Mouse (Mus musculus) embryo, embryonic 10 days (tissue): ENCODE data around the gene Galnt17.

Experiments
- DNase-seq: peaks from one replicate; pipeline ENCODE4 v3.0.0-alpha.2; 2015; ENCODE audit warnings: low spot score

The Galnt17 gene

GRCm38 (mm10) chr5:131120296-131120840 lies 187.9 kb downstream of the Galnt17 start:
- no peak for DNase-seq

- DNase-seq: no peak
Measured at GRCm38 (mm10) chr5:131119896-131120295, 188.4 kb downstream of the Galnt17 start.

GRCm38 (mm10) chr5:131117391-131118040 lies 190.8 kb downstream of the Galnt17 start:
- no peak for DNase-seq

- DNase-seq: peak; percentile 6
Measured at GRCm38 (mm10) chr5:131113850-131114470, 194.3 kb downstream of the Galnt17 start.

GRCm38 (mm10) chr5:131107188-131107587 lies 201.1 kb downstream of the Galnt17 start:
- no peak for DNase-seq

- no peak for DNase-seq
Measured at GRCm38 (mm10) chr5:131096824-131097223, 211.5 kb downstream of the Galnt17 start.

GRCm38 (mm10) chr5:131095635-131096034 lies 212.7 kb downstream of the Galnt17 start:
- DNase-seq: no peak

GRCm38 (mm10) chr5:131094771-131095170 lies 213.5 kb downstream of the Galnt17 start:
- DNase-seq: no peak

- no peak for DNase-seq
Measured at GRCm38 (mm10) chr5:131094138-131094537, 214.2 kb downstream of the Galnt17 start.

- DNase-seq: no peak
Measured at GRCm38 (mm10) chr5:131089876-131090275, 218.4 kb downstream of the Galnt17 start.

- DNase-seq: peak; percentile 10
Measured at GRCm38 (mm10) chr5:131088866-131089265, 219.4 kb downstream of the Galnt17 start.

GRCm38 (mm10) chr5:131083072-131083657 lies 225.1 kb downstream of the Galnt17 start:
- DNase-seq: peak; percentile 30

GRCm38 (mm10) chr5:131077682-131078081 lies 230.6 kb downstream of the Galnt17 start:
- DNase-seq: no peak

- no peak for DNase-seq
Measured at GRCm38 (mm10) chr5:131075795-131076194, 232.5 kb downstream of the Galnt17 start.

GRCm38 (mm10) chr5:131074295-131074694 lies 234.0 kb downstream of the Galnt17 start:
- DNase-seq: no peak

- DNase-seq: no peak
Measured at GRCm38 (mm10) chr5:131065174-131065573, 243.1 kb downstream of the Galnt17 start.

GRCm38 (mm10) chr5:131048505-131048904 lies 259.8 kb downstream of the Galnt17 start:
- DNase-seq: no peak

- no peak for DNase-seq
Measured at GRCm38 (mm10) chr5:131043130-131043529, 265.2 kb downstream of the Galnt17 start.

GRCm38 (mm10) chr5:131040441-131040840 lies 267.9 kb downstream of the Galnt17 start:
- no peak for DNase-seq

GRCm38 (mm10) chr5:131039611-131040313 lies 268.5 kb downstream of the Galnt17 start:
- DNase-seq: no peak

- no peak for DNase-seq
Measured at GRCm38 (mm10) chr5:131024506-131024905, 283.8 kb downstream of the Galnt17 start.

GRCm38 (mm10) chr5:131022396-131022993 lies 285.8 kb downstream of the Galnt17 start:
- DNase-seq: no peak
